Mouse (Mus musculus): ENCODE measurements around the gene Cpa5. TPM values are rescaled to one million over a fixed set of nuclear protein-coding genes. Genes with fewer than 3 reads are reported as not detected.

The Cpa5 gene
- polyA plus RNA-seq, 1 experiment = 0.04 TPM

GRCm38 (mm10) chr6:30605111-30605510 lies 5.7 kb upstream of the Cpa5 start:
- TF ChIP-seq POLR2A (IDR thresholded peaks at IDR 0.05; ENCODE audit: borderline replicate concordance, extremely low read depth, insufficient read depth, insufficient read length, poor library complexity, severe bottlenecking) = no peak
- no peak for TF ChIP-seq CTCF (IDR thresholded peaks at IDR 0.05; ENCODE audit: borderline replicate concordance, extremely low read depth, insufficient read depth, insufficient read length)
- no peak for DNase-seq (ENCODE audit: low read depth)

- DNase-seq (ENCODE audit: low read depth) = no peak
- TF ChIP-seq POLR2A (IDR thresholded peaks at IDR 0.05; ENCODE audit: borderline replicate concordance, extremely low read depth, insufficient read depth, insufficient read length, poor library complexity, severe bottlenecking) = no peak
- no peak for TF ChIP-seq CTCF (IDR thresholded peaks at IDR 0.05; ENCODE audit: borderline replicate concordance, extremely low read depth, insufficient read depth, insufficient read length)
These were observed 5.1 kb upstream of the Cpa5 start for GRCm38 (mm10) chr6:30605672-30606071.

GRCm38 (mm10) chr6:30611212-30611611 lies 402 bp downstream of the Cpa5 start:
- no peak for DNase-seq (ENCODE audit: low read depth)
- TF ChIP-seq POLR2A (IDR thresholded peaks at IDR 0.05; ENCODE audit: borderline replicate concordance, extremely low read depth, insufficient read depth, insufficient read length, poor library complexity, severe bottlenecking) = no peak
- no peak for TF ChIP-seq CTCF (IDR thresholded peaks at IDR 0.05; ENCODE audit: borderline replicate concordance, extremely low read depth, insufficient read depth, insufficient read length)

- DNase-seq (ENCODE audit: low read depth) = peak; percentile 42
- TF ChIP-seq CTCF (IDR thresholded peaks at IDR 0.05; ENCODE audit: borderline replicate concordance, extremely low read depth, insufficient read depth, insufficient read length) (no peak), POLR2A (IDR thresholded peaks at IDR 0.05; ENCODE audit: borderline replicate concordance, extremely low read depth, insufficient read depth, insufficient read length, poor library complexity, severe bottlenecking) (no peak)
These were observed 3.4 kb downstream of the Cpa5 start for GRCm38 (mm10) chr6:30614251-30614650.

- no peak for DNase-seq (ENCODE audit: low read depth)
- no peak for TF ChIP-seq CTCF (IDR thresholded peaks at IDR 0.05; ENCODE audit: borderline replicate concordance, extremely low read depth, insufficient read depth, insufficient read length)
- no peak for TF ChIP-seq POLR2A (IDR thresholded peaks at IDR 0.05; ENCODE audit: borderline replicate concordance, extremely low read depth, insufficient read depth, insufficient read length, poor library complexity, severe bottlenecking)
These were observed 4.9 kb downstream of the Cpa5 start for GRCm38 (mm10) chr6:30615741-30616140.

DNA sequence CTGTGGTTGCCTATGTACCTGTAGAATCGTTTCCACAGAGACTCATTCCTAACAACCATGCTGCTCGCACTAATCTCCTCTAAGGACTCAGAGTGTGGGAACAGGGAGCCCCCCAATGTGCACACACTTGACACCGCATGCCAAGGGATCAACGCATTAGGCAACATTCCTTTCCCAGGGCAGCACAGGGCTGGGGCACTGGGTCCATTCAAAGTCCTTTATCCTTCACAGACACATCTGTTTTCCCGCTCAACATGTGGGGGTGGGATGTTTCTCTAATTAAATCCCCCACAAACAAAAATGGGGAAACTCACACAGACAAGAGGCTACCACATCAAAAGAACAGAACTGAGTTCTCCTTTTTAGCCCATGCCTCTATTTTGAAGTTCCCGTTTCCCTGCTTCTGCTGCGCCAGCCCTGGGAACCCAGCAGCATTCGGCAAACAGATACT lies 5.7 kb downstream of the Cpa5 start:
- peak; percentile 77 for DNase-seq (ENCODE audit: low read depth)
- TF ChIP-seq CTCF (IDR thresholded peaks at IDR 0.05; ENCODE audit: borderline replicate concordance, extremely low read depth, insufficient read depth, insufficient read length) (no peak), POLR2A (IDR thresholded peaks at IDR 0.05; ENCODE audit: borderline replicate concordance, extremely low read depth, insufficient read depth, insufficient read length, poor library complexity, severe bottlenecking) (no peak)

- DNase-seq (ENCODE audit: low read depth) = peak; percentile 70
- TF ChIP-seq POLR2A (IDR thresholded peaks at IDR 0.05; ENCODE audit: borderline replicate concordance, extremely low read depth, insufficient read depth, insufficient read length, poor library complexity, severe bottlenecking) (no peak), CTCF (IDR thresholded peaks at IDR 0.05; ENCODE audit: borderline replicate concordance, extremely low read depth, insufficient read depth, insufficient read length) (no peak)
These were observed 6.5 kb downstream of the Cpa5 start for GRCm38 (mm10) chr6:30617020-30617958.

- TF ChIP-seq CTCF (IDR thresholded peaks at IDR 0.05; ENCODE audit: borderline replicate concordance, extremely low read depth, insufficient read depth, insufficient read length) (peak; percentile 39; the same call in 1 of the 2 replicates), POLR2A (IDR thresholded peaks at IDR 0.05; ENCODE audit: borderline replicate concordance, extremely low read depth, insufficient read depth, insufficient read length, poor library complexity, severe bottlenecking) (no peak)
- DNase-seq (ENCODE audit: low read depth) = peak; percentile 94
These were observed 7.3 kb downstream of the Cpa5 start for GRCm38 (mm10) chr6:30617959-30618590.

- TF ChIP-seq POLR2A (IDR thresholded peaks at IDR 0.05; ENCODE audit: borderline replicate concordance, extremely low read depth, insufficient read depth, insufficient read length, poor library complexity, severe bottlenecking) (no peak), CTCF (IDR thresholded peaks at IDR 0.05; ENCODE audit: borderline replicate concordance, extremely low read depth, insufficient read depth, insufficient read length) (no peak)
- DNase-seq (ENCODE audit: low read depth) = peak; percentile 40
These were observed 7.9 kb downstream of the Cpa5 start for GRCm38 (mm10) chr6:30618735-30619134.

GRCm38 (mm10) chr6:30619606-30620005 lies 8.8 kb downstream of the Cpa5 start:
- TF ChIP-seq CTCF (IDR thresholded peaks at IDR 0.05; ENCODE audit: borderline replicate concordance, extremely low read depth, insufficient read depth, insufficient read length) = no peak
- no peak for TF ChIP-seq POLR2A (IDR thresholded peaks at IDR 0.05; ENCODE audit: borderline replicate concordance, extremely low read depth, insufficient read depth, insufficient read length, poor library complexity, severe bottlenecking)
- DNase-seq (ENCODE audit: low read depth) = no peak

GRCm38 (mm10) chr6:30620591-30620990 lies 9.8 kb downstream of the Cpa5 start:
- TF ChIP-seq POLR2A (IDR thresholded peaks at IDR 0.05; ENCODE audit: borderline replicate concordance, extremely low read depth, insufficient read depth, insufficient read length, poor library complexity, severe bottlenecking) (no peak), CTCF (IDR thresholded peaks at IDR 0.05; ENCODE audit: borderline replicate concordance, extremely low read depth, insufficient read depth, insufficient read length) (no peak)
- DNase-seq (ENCODE audit: low read depth) = no peak
